Mouse (Mus musculus): ENCODE measurements around the gene Tm6sf2. TPM values are rescaled to one million over a fixed set of nuclear protein-coding genes. Genes with fewer than 3 reads are reported as not detected.

Gene Tm6sf2
- polyA plus RNA-seq, 1 experiment from 2014 or later = 1.2 TPM

DNA sequence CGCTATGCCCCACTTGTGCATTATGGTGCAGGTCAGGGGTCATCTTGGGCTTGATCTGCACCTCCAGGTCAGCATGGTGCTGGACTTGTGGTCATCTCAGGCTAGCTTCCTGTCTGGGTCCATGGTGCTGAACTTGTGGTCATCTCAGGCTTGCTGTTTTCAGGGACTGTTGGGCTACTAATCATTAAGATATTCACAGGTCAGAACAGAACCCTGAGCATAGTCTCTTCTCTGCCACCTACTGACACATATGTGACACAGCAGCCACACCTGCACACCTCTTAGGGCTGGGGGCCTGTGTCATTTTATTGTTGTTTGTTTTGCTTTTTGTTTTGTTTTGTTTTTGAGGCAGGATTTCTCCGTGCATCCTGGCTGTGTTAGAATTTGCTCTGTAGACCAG, 50.1 kb downstream of the Tm6sf2 start:
- H3K9ac ChIP-seq = no peak overlapping the region
- H3K36me3 ChIP-seq = no peaks in the 10 kb centered on the region
- H3K27me3 ChIP-seq = peaks cover 59% of the 10 kb centered on the region
- no peaks in the 10 kb centered on the region for H3K9me3 ChIP-seq
- no peak for ATAC-seq (ENCODE audit: low FRiP score, low read depth)
- 59% methylated on average over 2 of the region's 2 CpGs for WGBS
- no peak overlapping the region for H3K4me3 ChIP-seq
- H3K27ac ChIP-seq = no peak overlapping the region
- no peak overlapping the region for H3K4me2 ChIP-seq (replicated peaks)
- peaks cover 6% of the 10 kb centered on the region; the same call in 1 of the 2 replicates for H3K4me1 ChIP-seq

DNA sequence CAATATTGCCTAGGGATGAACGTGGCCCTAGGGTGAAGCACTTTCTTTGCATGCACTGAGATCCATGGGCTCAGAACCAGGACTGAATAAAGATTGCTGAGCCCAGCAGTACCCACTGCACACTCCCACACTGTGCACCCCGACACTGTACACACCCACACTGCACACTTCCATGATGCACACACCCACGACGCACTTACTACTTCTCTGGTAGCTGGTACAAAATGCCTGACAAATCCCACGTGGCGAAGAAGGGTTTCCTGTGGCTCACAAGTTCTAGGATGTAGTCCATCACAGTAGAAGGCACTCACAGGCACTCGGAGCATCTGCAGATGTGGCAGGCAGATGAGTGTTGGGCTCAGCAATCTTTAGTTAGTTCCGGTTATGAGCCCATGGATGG, 52.3 kb downstream of the Tm6sf2 start:
- no peak overlapping the region for H3K27ac ChIP-seq

DNA sequence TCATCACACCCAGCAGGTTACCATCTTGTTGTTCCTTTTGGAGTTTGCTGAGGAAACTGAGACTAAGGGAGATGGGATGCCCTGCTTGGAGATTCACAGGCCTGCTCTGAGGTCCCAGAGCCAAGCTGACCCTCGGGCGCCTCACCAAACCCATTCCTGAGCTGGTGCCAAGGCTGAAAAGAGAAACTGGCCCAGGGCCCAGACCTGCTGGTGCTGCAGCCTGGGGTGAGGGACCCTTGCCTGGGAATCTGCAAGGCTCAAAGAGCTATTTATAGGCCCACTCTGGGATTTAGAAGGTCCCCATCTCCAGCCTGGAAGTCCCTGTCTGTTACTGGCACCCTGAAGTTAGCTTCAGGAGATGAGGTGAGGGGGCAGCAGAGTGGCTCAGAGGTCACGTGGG, 55.7 kb downstream of the Tm6sf2 start:
- H3K36me3 ChIP-seq = peaks cover 13% of the 10 kb centered on the region

More for the DNA sequence above, 52.3 kb downstream of the Tm6sf2 start:
- Histone ChIP-seq H3K36me3 (no peaks in the 10 kb centered on the region), H3K4me2 (replicated peaks) (no peak overlapping the region), H3K4me3 (no peak overlapping the region), H3K9ac (no peak overlapping the region), H3K4me1 (peaks cover 6% of the 10 kb centered on the region; the same call in 1 of the 2 replicates), H3K27me3 (peaks cover 37% of the 10 kb centered on the region), H3K9me3 (no peaks in the 10 kb centered on the region)
- no peak for ATAC-seq (ENCODE audit: low FRiP score, low read depth)
- WGBS = 64% methylated on average over 8 of the region's 8 CpGs

DNA sequence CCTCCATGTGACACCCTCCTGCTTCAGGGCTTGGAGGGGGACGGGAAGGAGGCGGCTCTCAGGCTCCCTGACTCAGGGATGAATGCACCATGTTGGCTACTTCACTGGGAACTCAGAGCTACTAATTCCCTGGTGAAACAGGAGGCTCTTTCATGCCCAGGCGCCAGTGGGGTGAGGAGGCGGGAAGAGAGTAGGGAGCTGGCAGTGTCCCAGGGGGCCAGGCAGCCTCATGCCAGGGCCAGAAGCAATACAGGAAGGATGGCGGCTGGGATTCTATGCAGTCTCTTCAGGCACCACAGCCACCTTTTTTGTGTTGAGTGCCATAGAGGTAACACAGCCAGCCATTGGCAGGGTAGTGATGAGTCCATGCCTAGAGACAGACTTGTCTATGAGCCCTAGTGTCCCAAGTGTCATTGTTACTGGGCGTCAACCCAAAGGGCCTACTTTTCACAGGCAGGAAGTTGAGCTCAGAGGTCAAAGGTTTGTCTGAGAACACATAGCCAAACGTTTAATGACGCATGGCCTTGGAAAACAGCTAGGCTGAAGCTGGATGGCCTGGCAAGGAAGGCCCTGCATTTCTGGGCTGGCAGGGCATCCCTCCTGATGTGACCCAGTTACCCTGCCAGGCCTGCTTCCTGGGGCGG, 56.7 kb downstream of the Tm6sf2 start:
- peaks cover 10% of the 10 kb centered on the region for H3K4me1 ChIP-seq
- no peak for ATAC-seq (ENCODE audit: low FRiP score, low read depth)
- no peak overlapping the region for H3K4me2 ChIP-seq (replicated peaks)
- H3K27ac ChIP-seq = no peak overlapping the region
- H3K9ac ChIP-seq = no peak overlapping the region
- peaks cover 23% of the 10 kb centered on the region for H3K36me3 ChIP-seq
- WGBS = 64% methylated on average over 9 of the region's 9 CpGs
- H3K4me3 ChIP-seq = no peak overlapping the region
- no peaks in the 10 kb centered on the region for H3K9me3 ChIP-seq
- H3K27me3 ChIP-seq = peaks cover 7% of the 10 kb centered on the region

More for the DNA sequence above, 55.7 kb downstream of the Tm6sf2 start:
- ATAC-seq (ENCODE audit: low FRiP score, low read depth) = no peak
- Histone ChIP-seq H3K27me3 (peaks cover 11% of the 10 kb centered on the region), H3K9ac (no peak overlapping the region), H3K4me1 (peaks cover 10% of the 10 kb centered on the region), H3K9me3 (no peaks in the 10 kb centered on the region), H3K4me2 (replicated peaks) (no peak overlapping the region), H3K27ac (no peak overlapping the region), H3K4me3 (no peak overlapping the region)
- 76% methylated on average over 3 of the region's 3 CpGs for WGBS

Small RNA genes lying within 50 kb of the gene (microRNA-seq; reads per million reads assigned to microRNA genes)
- gene Mir7066 = not detected

Other genes with a start within 250 kb of the Tm6sf2 start
- gene Pbx4, start 240.4 kb upstream of the Tm6sf2 start, polyA plus RNA-seq (2015; fragmentation: Nextera tagmentation; extraction: Ambion mirVana) = 8.5 and 8.7 TPM in 2 replicates
- gene Cilp2, start 185.2 kb upstream of the Tm6sf2 start, polyA plus RNA-seq (2015; fragmentation: Nextera tagmentation; extraction: Ambion mirVana) = 1.2 and 1.6 TPM in 2 replicates
- gene Tssk6, start 170.7 kb upstream of the Tm6sf2 start, polyA plus RNA-seq (2015; fragmentation: Nextera tagmentation; extraction: Ambion mirVana) = 4.3 TPM in 2 replicates
- 173 and 181 TPM in 2 replicates for gene Ndufa13, start 170.4 kb upstream of the Tm6sf2 start, polyA plus RNA-seq (2015; fragmentation: Nextera tagmentation; extraction: Ambion mirVana)
- gene Yjefn3, start 170.2 kb upstream of the Tm6sf2 start, polyA plus RNA-seq (2015; fragmentation: Nextera tagmentation; extraction: Ambion mirVana) = 4.2 and 6.6 TPM in 2 replicates
- 37.7 and 40.7 TPM in 2 replicates for gene Gatad2a, start 76.5 kb upstream of the Tm6sf2 start, polyA plus RNA-seq (2015; fragmentation: Nextera tagmentation; extraction: Ambion mirVana)
- gene Mau2, start 30.2 kb upstream of the Tm6sf2 start, polyA plus RNA-seq (2015; fragmentation: Nextera tagmentation; extraction: Ambion mirVana) = 59.5 and 62.8 TPM in 2 replicates
- gene Sugp1, start 30.1 kb upstream of the Tm6sf2 start, polyA plus RNA-seq (2015; fragmentation: Nextera tagmentation; extraction: Ambion mirVana) = 54.5 and 58.5 TPM in 2 replicates
- not detected in 2 replicates for gene Hapln4, start 10.5 kb downstream of the Tm6sf2 start, polyA plus RNA-seq (2015; fragmentation: Nextera tagmentation; extraction: Ambion mirVana)
- 0.67 and 0.87 TPM in 2 replicates for gene Ncan, start 47.9 kb downstream of the Tm6sf2 start, polyA plus RNA-seq (2015; fragmentation: Nextera tagmentation; extraction: Ambion mirVana)
- 25.1 and 26.0 TPM in 2 replicates for gene Nr2c2ap, start 58.4 kb downstream of the Tm6sf2 start, polyA plus RNA-seq (2015; fragmentation: Nextera tagmentation; extraction: Ambion mirVana)
- gene Rfxank, start 66.2 kb downstream of the Tm6sf2 start, polyA plus RNA-seq (2015; fragmentation: Nextera tagmentation; extraction: Ambion mirVana) = 23.8 and 26.0 TPM in 2 replicates
- 51.0 and 56.0 TPM in 2 replicates for gene Borcs8, start 66.6 kb downstream of the Tm6sf2 start, polyA plus RNA-seq (2015; fragmentation: Nextera tagmentation; extraction: Ambion mirVana)
- gene Mef2b, start 66.8 kb downstream of the Tm6sf2 start, polyA plus RNA-seq (2015; fragmentation: Nextera tagmentation; extraction: Ambion mirVana) = 0.38 TPM in 2 replicates
- gene Tmem161a, start 99.4 kb downstream of the Tm6sf2 start, polyA plus RNA-seq (2015; fragmentation: Nextera tagmentation; extraction: Ambion mirVana) = 66.5 and 70.6 TPM in 2 replicates
- gene Slc25a42, start 139.4 kb downstream of the Tm6sf2 start, polyA plus RNA-seq (2015; fragmentation: Nextera tagmentation; extraction: Ambion mirVana) = 4.0 and 4.6 TPM in 2 replicates
- gene Sugp2, start 161.3 kb downstream of the Tm6sf2 start, polyA plus RNA-seq (2015; fragmentation: Nextera tagmentation; extraction: Ambion mirVana) = 37.0 and 40.5 TPM in 2 replicates
- 25.5 and 26.2 TPM in 2 replicates for gene Armc6, start 161.5 kb downstream of the Tm6sf2 start, polyA plus RNA-seq (2015; fragmentation: Nextera tagmentation; extraction: Ambion mirVana)
- gene Homer3, start 209.9 kb downstream of the Tm6sf2 start, polyA plus RNA-seq (2015; fragmentation: Nextera tagmentation; extraction: Ambion mirVana) = 57.9 and 58.1 TPM in 2 replicates
- 55.8 and 60.9 TPM in 2 replicates for gene Ddx49, start 229.6 kb downstream of the Tm6sf2 start, polyA plus RNA-seq (2015; fragmentation: Nextera tagmentation; extraction: Ambion mirVana)
- 340 and 345 TPM in 2 replicates for gene Cope, start 229.6 kb downstream of the Tm6sf2 start, polyA plus RNA-seq (2015; fragmentation: Nextera tagmentation; extraction: Ambion mirVana)
- 10.0 and 10.2 TPM in 2 replicates for gene Cers1, start 242.9 kb downstream of the Tm6sf2 start, polyA plus RNA-seq (2015; fragmentation: Nextera tagmentation; extraction: Ambion mirVana)